ENCODE assay signal across 21 mouse cellular contexts in the genomic region with DNA sequence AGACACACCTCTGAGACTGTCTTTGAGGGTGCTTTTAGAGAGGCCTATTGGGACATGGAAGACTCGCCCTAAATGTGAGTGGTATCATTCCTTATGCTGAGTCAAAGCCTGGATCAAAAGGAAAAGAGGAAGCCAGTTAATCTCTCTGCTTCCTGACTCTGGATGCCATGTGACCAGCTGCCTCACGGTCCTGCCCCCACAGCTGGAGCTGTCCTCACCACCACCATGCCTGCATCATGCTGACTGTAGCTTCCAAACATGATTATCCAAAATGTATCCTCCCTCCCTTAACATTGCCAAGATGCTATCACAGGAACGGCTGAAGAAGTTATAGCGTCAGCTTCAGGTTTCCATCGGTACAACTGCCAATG.
A peak's percentile ranks its signal among the peaks of the same experiment; 100 is the strongest.
DNase-seq lines count a peak whose midpoint lies in the region; ATAC-seq lines count a peak whose summit lies in the region.
"Had no signal": no experiment of that assay in that cellular context is flagged by ENCODE, and none has a peak within 500 bp of the region (broad histone marks: within the 10 kb centered on the region; RNA-seq: fewer than 3 reads in every experiment).

No protein-coding gene starts in this region.

- H3K4me2 ChIP-seq in midbrain, embryonic 11.5 days: no peak overlapping the region
- H3K4me2 ChIP-seq: heart, embryonic 12.5 days; hindbrain, embryonic 13.5 days had no signal

- no peak overlapping the region for H3K9ac ChIP-seq in midbrain, embryonic 11.5 days (ENCODE audit: low read length)
- H3K9ac ChIP-seq: heart, embryonic 12.5 days; hindbrain, embryonic 13.5 days had no signal

- H3K4me3 ChIP-seq in midbrain, embryonic 11.5 days (ENCODE audit: low read depth, low read length): no peak overlapping the region
- H3K4me3 ChIP-seq in midbrain, embryonic 10.5 days: no peak overlapping the region
- H3K4me3 ChIP-seq: heart, embryonic 12.5 days; hindbrain, embryonic 13.5 days; limb, embryonic 10.5 days had no signal

- DNase-seq in midbrain, embryonic 11.5 days (ENCODE audit: low spot score, missing footprints): peak; percentile 26
- no peak for DNase-seq in midbrain, embryonic 10.5 days (ENCODE audit: low spot score)
- no peak for DNase-seq in right cerebral cortex, adult 2 months (ENCODE audit: low spot score in 2 of 2)
- DNase-seq in frontal cortex, postnatal 36 days (ENCODE audit: low spot score in 2 of 2): no peak
- DNase-seq in spleen, adult 12 weeks (ENCODE audit: low spot score): no peak
- DNase-seq: adrenal gland, postnatal 25 days; cerebellum, adult 8-10 months; cerebellum, postnatal 36 days; heart, postnatal 10 days; kidney, adult 2 months; lung, postnatal 10 days; thymus, postnatal 4 days had no signal

- no peaks in the 10 kb centered on the region for H3K36me3 ChIP-seq in midbrain, embryonic 11.5 days (ENCODE audit: control insufficient read depth, insufficient read depth, low read length)
- H3K36me3 ChIP-seq in midbrain, embryonic 10.5 days: no peaks in the 10 kb centered on the region
- H3K36me3 ChIP-seq: heart, embryonic 12.5 days; hindbrain, embryonic 13.5 days; limb, embryonic 10.5 days had no signal

- no peak for ATAC-seq in midbrain, embryonic 11.5 days (ENCODE audit: low FRiP score)
- ATAC-seq in granulocyte monocyte progenitor cell, adult 5-6 weeks (replicated peaks; ENCODE audit: poor library complexity, severe bottlenecking): peak; percentile 84
- ATAC-seq in megakaryocyte, adult 5-6 weeks (ENCODE audit: poor library complexity, severe bottlenecking): peak; percentile 68
- ATAC-seq: forebrain, embryonic 14.5 days; inflammation-experienced regulatory T-cells, adult 6 months; midbrain, embryonic 16.5 days had no signal

- 85% methylated on average over 5 of the region's 5 CpGs for WGBS in midbrain, embryonic 11.5 days
- WGBS in midbrain, embryonic 10.5 days: 88% methylated on average over 5 of the region's 5 CpGs

- no peak overlapping the region for H3K27ac ChIP-seq in midbrain, embryonic 11.5 days (ENCODE audit: low read depth, low read length)
- no peak overlapping the region for H3K27ac ChIP-seq in midbrain, embryonic 10.5 days (replicated peaks)
- H3K27ac ChIP-seq: hindbrain, embryonic 13.5 days; kidney, postnatal 0 days; limb, embryonic 10.5 days had no signal

- H3K27me3 ChIP-seq in midbrain, embryonic 11.5 days (ENCODE audit: control insufficient read depth, insufficient read depth, low read length): no peaks in the 10 kb centered on the region
- no peaks in the 10 kb centered on the region for H3K27me3 ChIP-seq in midbrain, embryonic 10.5 days (ENCODE audit: low read depth, poor library complexity, severe bottlenecking)
- H3K27me3 ChIP-seq: heart, embryonic 12.5 days; hindbrain, embryonic 13.5 days had no signal

- H3K4me1 ChIP-seq in midbrain, embryonic 11.5 days (ENCODE audit: control insufficient read depth, insufficient read depth, low read length): no peaks in the 10 kb centered on the region
- no peaks in the 10 kb centered on the region for H3K4me1 ChIP-seq in midbrain, embryonic 10.5 days

- H3K9me3 ChIP-seq in midbrain, embryonic 11.5 days (ENCODE audit: control insufficient read depth, low read length): no peaks in the 10 kb centered on the region
- no peaks in the 10 kb centered on the region for H3K9me3 ChIP-seq in midbrain, embryonic 10.5 days (replicated peaks)
- H3K9me3 ChIP-seq: heart, embryonic 12.5 days; hindbrain, embryonic 13.5 days; limb, embryonic 10.5 days had no signal
